Mouse (Mus musculus) kidney, postnatal 4 days (tissue): ENCODE results near the gene Olfr1066.
A peak's percentile ranks its signal among the peaks of the same experiment; 100 is the strongest.
"Not testable (repeated sequence)": the region's sequence is repeated elsewhere in the genome, so short reads cannot be mapped to it uniquely, and the experiment has no call there.

Experiments
- DNase-seq, 2 experiments: peaks; one replicate each; pipeline ENCODE4 v3.0.0; 2021; ENCODE audit warnings: mixed read lengths in 2 of 2

Olfr1066 gene

DNA sequence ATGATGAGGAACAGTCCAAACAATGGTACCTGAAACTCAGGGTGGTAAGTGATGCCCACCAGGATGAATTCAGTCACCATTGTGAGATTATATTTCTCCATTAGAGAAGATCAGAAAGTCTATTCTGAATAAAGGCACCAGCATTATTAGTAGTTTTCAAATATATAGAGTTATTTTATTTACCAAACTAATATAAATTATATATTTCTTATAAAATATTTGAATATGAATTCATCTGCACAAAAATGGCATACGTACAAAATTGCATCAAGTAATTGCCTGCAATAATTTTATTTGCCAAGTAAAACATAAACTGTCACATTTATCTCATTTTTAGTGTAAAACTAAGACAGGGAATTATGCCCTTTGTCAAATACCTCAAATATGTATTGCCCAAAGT lies at the start of gene Olfr1066:
Olfr1066 (minus strand) TSS at position 101 of the 400 bp plus-strand sequence.
- DNase-seq, result no peak

DNA sequence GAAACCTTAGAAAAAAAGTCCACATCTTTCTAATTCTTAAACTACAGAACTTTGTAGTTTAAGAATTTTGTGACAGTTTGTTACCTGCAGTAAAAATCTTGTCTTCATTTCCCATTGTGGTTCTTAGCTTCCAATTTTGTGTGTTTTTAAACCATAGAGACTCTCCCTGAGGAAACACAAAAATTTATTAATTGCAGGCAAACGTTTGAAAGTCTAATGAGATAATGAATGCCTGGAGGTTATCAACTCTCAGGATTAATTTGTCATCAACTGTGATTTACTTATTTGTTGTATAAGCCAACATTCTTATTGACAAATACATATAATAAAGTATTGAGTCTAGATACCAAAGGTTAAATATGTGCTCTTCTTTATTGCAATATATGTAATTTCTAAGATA lies 31.2 kb upstream of the Olfr1066 start, which contains the start of gene Olfr228:
Olfr228 (minus strand) TSS at position 101 of the 400 bp plus-strand sequence.
- no peak for DNase-seq

DNA sequence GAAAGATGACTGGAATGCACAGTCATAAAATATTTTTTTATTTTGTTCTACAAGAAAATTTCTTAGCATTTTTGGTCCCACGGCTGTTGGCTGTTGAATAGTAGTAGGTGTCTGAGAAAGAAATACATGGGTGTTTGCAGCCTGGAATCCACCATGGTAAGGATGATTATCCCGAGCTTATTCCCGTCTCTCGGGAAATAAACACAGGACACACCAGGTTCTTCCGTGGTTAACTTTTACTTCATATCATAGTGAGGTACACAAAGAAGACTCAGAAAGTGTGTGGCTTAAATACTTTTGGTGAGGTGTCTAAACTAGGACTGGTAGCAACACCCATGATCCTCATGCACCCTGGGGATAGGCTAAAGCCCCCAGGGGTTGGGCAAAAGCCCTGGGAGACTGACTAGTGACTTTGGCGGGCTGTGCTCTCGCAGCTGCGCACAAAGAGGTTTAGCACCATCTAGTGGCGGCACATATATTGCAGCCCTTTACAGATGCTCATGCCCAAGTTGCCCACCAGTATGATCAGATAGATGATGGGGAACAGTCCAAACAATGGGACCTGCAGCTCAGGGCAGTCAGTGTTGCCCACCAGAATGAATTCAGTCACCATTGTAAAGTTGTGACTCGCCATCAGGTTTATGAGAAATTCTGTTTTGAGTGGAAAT lies 8.5 kb upstream of the Olfr1066 start:
- DNase-seq, result peak; percentile 69 to 73

DNA sequence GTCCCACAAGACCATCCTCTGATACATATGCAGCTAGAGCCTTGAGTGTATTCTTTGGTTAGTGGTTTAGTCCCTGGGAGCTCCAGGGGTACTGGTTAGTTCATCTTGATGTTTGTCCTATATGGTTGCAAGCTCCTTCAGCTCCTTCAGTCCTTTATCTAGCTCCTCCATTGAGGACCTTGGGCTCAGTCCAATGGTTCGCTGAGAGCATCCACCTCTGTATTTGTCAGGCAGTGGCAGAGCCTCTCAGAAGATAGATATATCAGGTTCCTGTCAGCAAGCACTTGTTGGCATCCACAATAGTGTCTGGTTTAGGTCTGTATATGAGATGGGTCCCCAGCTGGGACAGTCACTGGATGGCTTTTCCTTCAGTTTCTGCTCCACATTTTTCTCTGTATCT lies 4.4 kb upstream of the Olfr1066 start:
- no peak for DNase-seq

- not testable (repeated sequence) for DNase-seq
These were observed 5.6 kb downstream of the Olfr1066 start, which contains the start of gene Olfr1065 for GRCm38 (mm10) chr2:86450491-86450890. Gene Olfr1065 (minus strand): TSS chr2:86450591.

GRCm38 (mm10) chr2:86442101-86442500 lies 14.0 kb downstream of the Olfr1066 start:
- DNase-seq, result not testable (repeated sequence)

DNA sequence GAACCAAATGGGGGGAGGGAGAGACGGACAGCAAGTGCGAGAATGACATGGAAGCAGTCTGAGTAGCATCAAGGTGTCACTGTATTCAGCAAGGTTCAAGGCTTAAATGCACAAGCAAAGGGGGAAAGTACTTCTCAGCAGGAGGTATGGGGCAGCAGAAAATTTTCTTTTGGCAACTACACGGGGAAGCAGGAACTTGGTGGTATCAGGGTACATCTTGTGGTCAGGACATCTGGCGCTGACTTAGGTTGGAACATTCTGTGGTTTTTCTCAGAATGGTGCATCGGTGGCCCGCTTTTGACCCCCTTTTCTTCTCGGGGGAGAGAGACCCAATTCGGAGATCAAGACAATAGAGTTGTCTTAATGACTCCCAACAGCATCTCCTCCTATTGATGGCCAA lies 27.6 kb downstream of the Olfr1066 start:
- DNase-seq, result not testable (repeated sequence)

GRCm38 (mm10) chr2:86426649-86427048 lies 29.4 kb downstream of the Olfr1066 start, which contains the start of gene Olfr1062:
Gene Olfr1062 (minus strand): TSS chr2:86426749.
- DNase-seq, result not testable (repeated sequence)

GRCm38 (mm10) chr2:86413950-86414349 lies 42.1 kb downstream of the Olfr1066 start, which contains the start of gene Olfr1061:
Gene Olfr1061 (minus strand): TSS chr2:86414050.
- no peak for DNase-seq
